Mouse (Mus musculus) intestine, embryonic 16.5 days (tissue): ENCODE data around the gene Adap1. TPM values are rescaled to one million over a fixed set of nuclear protein-coding genes. Genes with fewer than 3 reads are reported as not detected.
A peak's percentile ranks its signal among the peaks of the same experiment; 100 is the strongest.

ENCODE experiments used
- ATAC-seq: fragments of 200-750 bp; cut with Nextera tagmentation; 2 replicates; pipeline ENCODE4 v1.8.0; 2017; ENCODE audit warnings: moderate TSS enrichment, moderate library complexity
- H3K27ac ChIP-seq: fragments of 300-500 bp; sonication (generic); 2 replicates; pipeline ENCODE4 v1.5.1; 2014; ENCODE audit warnings: mild to moderate bottlenecking, low read length
- H3K27me3 ChIP-seq: fragments of 300-500 bp; sonication (generic); replicated peaks from 2 replicates; pipeline ENCODE4 v1.6.1; 2014; ENCODE audit warnings: low read length, control low read depth, mixed read lengths; ENCODE audit not compliant: control insufficient read depth, insufficient read depth
- H3K36me3 ChIP-seq: fragments of 300-500 bp; sonication (generic); 2 replicates; pipeline ENCODE4 v1.6.1; 2014; ENCODE audit warnings: low read length, control low read depth; ENCODE audit not compliant: control insufficient read depth, insufficient read depth
- H3K4me1 ChIP-seq: fragments of 300-500 bp; sonication (generic); 2 replicates; pipeline ENCODE4 v1.6.1; 2014; ENCODE audit warnings: low read length, control low read depth, mixed read lengths; ENCODE audit not compliant: control insufficient read depth, insufficient read depth
- H3K4me2 ChIP-seq: fragments of 300-500 bp; sonication (generic); 2 replicates; pipeline ENCODE4 v1.6.1; 2014; ENCODE audit warnings: low read depth, low read length, control low read depth
- H3K4me3 ChIP-seq: fragments of 300-500 bp; sonication (generic); 2 replicates; pipeline ENCODE4 v1.5.1; 2014; ENCODE audit warnings: mild to moderate bottlenecking, low read length
- H3K9ac ChIP-seq: fragments of 300-500 bp; sonication (generic); 2 replicates; pipeline ENCODE4 v1.6.1; 2014; ENCODE audit warnings: low read depth, low read length
- H3K9me3 ChIP-seq: fragments of 300-500 bp; sonication (generic); 2 replicates; pipeline ENCODE4 v1.6.1; 2016; ENCODE audit warnings: low read length, control low read depth; ENCODE audit not compliant: control insufficient read depth
- WGBS: fragments of 180-500 bp; shearing (Covaris S2); extraction: QIAGEN DNeasy Blood & Tissue Kit; methylation state at CpG from one replicate; pipeline ENCODE4 v1.1.7; 2014; 5-methylcytosine and 5-hydroxymethylcytosine counted together
- polyA plus RNA-seq: library from polyadenylated mRNA; unstranded; fragments of >200 nt; fragmentation: Nextera tagmentation; extraction: Ambion mirVana; gene quantifications from 2 replicates; pipeline ENCODE4 v1.2.1, GENCODE M21; 2015

Adap1 gene
- polyA plus RNA-seq, 1 experiment from 2014 or later, result 5.3 TPM

DNA sequence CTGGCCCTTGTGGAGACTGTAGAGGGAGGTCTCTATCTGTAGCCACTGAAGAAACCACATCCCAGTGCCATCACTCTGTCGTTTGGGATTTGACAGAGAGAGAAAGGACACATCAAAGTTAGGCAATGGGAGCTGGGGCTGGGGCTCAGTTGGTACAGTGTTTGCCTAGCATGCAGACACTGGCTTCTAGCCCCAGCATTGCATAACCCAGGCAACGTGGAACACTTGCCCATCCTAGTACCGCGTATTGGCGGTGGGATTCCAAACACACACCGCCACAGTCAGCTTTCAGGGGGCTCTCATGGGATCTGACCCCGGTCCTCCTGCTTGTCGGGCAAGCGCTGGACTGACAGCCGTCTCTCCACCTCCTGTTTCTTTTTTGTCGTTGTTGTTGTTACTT, 41.1 kb upstream of the Adap1 start:
- H3K4me2 ChIP-seq, result no peak overlapping the region
- H3K4me1 ChIP-seq, result peaks cover 15% of the 10 kb centered on the region
- H3K27me3 ChIP-seq, result no peaks in the 10 kb centered on the region
- no peaks in the 10 kb centered on the region for H3K9me3 ChIP-seq
- 77% methylated on average over 11 of the region's 11 CpGs for WGBS
- no peak overlapping the region for H3K4me3 ChIP-seq
- H3K36me3 ChIP-seq, result no peaks in the 10 kb centered on the region
- H3K27ac ChIP-seq, result no peak overlapping the region
- no peak overlapping the region for H3K9ac ChIP-seq
- no peak for ATAC-seq

DNA sequence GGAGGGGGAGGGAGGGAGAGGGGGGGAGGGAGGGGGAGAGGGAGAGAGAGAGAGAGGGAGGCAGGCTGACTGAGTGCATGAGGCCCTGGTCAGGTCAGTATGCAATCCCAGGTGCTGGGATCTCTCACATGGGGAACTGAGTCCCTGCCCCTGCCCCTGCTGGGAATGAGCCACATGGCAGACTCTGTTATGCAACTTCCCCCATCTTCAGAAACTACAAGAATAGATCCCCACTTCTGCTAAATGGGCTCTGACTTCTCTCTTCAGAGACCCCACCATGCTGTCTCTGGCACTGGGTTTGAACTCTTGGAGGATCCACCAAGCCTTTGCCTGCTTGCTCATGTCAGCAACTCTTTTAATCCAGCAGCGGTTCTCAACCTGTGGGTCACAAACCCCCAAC, 40.4 kb upstream of the Adap1 start:
- no peaks in the 10 kb centered on the region for H3K36me3 ChIP-seq
- ATAC-seq, result no peak
- WGBS, result 94% methylated on average over 1 of the region's 1 CpGs
- peaks cover 12% of the 10 kb centered on the region for H3K4me1 ChIP-seq
- no peak overlapping the region for H3K4me3 ChIP-seq
- no peak overlapping the region for H3K9ac ChIP-seq
- no peak overlapping the region for H3K27ac ChIP-seq
- no peak overlapping the region for H3K4me2 ChIP-seq
- no peaks in the 10 kb centered on the region for H3K9me3 ChIP-seq
- no peaks in the 10 kb centered on the region for H3K27me3 ChIP-seq

DNA sequence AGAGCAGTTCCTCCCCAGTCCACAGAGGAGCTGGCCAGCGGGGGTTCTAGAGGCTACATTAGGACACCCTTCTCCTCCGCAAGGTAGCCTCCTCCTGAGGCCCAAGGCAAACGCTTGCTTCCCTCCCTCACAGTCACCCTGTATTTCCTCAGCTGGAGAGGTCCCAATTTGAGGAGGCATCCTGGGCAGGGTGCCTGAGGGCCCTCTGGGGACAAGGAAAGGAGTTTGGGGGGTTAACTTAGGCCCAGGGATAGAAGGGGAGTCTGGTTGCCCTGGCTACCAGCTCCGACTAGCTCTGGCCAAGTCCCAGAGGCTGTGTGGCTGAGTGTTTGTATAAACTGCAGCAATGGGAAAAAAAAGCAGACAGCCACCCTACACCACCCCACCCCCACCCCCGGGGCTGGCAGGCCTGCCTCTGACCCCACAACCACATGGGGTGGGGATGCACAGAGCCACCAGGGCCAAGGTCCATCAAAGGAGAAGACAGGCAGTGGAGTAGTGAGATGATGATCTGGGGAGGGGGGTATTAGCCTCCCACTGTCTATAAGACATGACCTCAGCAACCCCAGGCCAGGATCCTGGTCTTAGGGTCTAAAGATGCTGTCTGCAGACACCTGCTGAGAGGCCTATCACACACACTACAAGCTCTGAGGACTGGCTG, 39.6 kb upstream of the Adap1 start:
- no peak for ATAC-seq
- peaks cover 12% of the 10 kb centered on the region for H3K4me1 ChIP-seq
- H3K36me3 ChIP-seq, result no peaks in the 10 kb centered on the region
- H3K9me3 ChIP-seq, result no peaks in the 10 kb centered on the region
- H3K27ac ChIP-seq, result peak overlapping the region; percentile 66; the same call in 1 of the 2 replicates
- peak overlapping the region; percentile 40 for H3K9ac ChIP-seq
- no peak overlapping the region for H3K4me3 ChIP-seq
- WGBS, result 42% methylated on average over 5 of the region's 5 CpGs
- no peaks in the 10 kb centered on the region for H3K27me3 ChIP-seq
- no peak overlapping the region for H3K4me2 ChIP-seq

DNA sequence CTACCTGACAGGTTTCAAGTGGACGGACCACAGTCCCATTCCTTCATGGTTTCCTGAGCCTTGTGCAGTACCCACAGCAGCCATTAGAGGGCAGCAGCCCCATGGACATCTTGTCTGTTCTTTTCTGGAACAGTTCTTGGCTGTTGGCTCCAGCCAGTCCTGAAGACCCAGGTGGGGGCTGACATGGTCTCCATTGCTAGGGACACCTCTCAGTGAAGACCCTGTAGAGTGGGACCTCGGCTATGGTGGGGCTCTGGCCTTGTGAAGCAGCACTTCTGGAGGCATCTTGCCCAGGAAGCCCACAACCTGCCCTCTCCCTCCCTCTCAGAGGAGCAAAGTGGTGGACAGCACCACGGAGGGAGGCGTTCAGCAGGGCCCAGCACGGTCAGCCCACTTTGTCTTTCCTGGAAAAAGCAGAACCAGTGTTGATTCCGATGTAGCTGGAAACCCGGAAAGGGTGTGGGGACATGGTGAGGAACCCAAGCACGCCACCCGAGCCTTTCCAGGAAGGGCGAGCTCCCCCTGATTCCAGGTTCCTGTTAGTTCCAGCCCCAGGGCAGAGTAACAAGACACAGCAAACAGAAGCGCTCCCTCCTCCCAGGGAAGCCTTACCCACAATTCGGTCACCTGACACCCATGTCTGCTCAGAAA, 39.0 kb upstream of the Adap1 start:
- Histone ChIP-seq H3K27ac (peak overlapping the region; percentile 66; the same call in 1 of the 2 replicates), H3K36me3 (no peaks in the 10 kb centered on the region), H3K4me3 (no peak overlapping the region), H3K4me1 (peaks cover 12% of the 10 kb centered on the region), H3K27me3 (no peaks in the 10 kb centered on the region), H3K4me2 (no peak overlapping the region), H3K9me3 (no peaks in the 10 kb centered on the region), H3K9ac (peak overlapping the region; percentile 40)
- peak; percentile 37 for ATAC-seq
- WGBS, result 28% methylated on average over 12 of the region's 12 CpGs

DNA sequence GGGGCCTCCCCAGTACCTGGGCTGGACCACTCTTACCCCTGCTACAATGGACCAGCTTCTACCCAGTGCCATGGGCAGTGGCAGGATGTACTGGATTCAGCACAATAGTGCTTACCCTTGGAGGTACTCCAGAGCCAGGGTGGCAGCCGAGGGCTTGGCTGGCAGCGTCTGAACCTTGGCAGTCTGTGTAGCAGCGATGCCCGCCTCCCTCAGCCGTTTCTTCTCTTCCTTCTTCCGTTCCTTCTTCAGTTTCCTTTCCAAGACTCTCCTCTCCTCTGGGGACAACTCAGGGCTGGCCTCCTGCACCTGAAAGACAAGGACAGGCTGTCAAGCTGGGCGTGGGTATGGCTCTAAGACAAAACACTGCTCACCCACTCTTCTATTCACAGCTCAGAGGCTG, 38.4 kb upstream of the Adap1 start:
- H3K4me1 ChIP-seq, result peaks cover 12% of the 10 kb centered on the region
- WGBS, result 64% methylated on average over 7 of the region's 7 CpGs
- H3K27ac ChIP-seq, result no peak overlapping the region
- no peak for ATAC-seq
- no peaks in the 10 kb centered on the region for H3K9me3 ChIP-seq
- no peaks in the 10 kb centered on the region for H3K27me3 ChIP-seq
- H3K4me3 ChIP-seq, result no peak overlapping the region
- no peak overlapping the region for H3K4me2 ChIP-seq
- H3K9ac ChIP-seq, result no peak overlapping the region
- H3K36me3 ChIP-seq, result no peaks in the 10 kb centered on the region

DNA sequence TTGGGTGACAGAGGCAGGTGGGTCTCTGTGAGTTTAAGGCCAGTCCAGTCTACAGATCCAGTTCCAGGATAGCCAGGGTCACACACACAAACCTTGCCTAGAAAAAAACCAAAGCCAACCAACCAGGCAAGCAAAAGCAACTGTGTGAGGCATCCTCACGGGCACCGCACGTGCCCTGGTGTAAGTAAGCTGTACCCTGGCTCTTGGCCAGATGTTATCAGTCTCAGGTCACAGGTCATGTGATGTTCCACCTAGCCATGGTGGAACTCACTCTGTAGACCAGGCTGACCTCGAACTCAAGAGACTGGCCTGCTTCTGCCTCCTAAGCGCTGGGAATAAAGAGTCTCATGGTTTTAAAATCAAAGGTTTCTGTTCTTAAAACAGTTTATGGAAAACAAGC, 33.8 kb upstream of the Adap1 start:
- 95% methylated on average over 5 of the region's 5 CpGs for WGBS
- no peak for ATAC-seq

DNA sequence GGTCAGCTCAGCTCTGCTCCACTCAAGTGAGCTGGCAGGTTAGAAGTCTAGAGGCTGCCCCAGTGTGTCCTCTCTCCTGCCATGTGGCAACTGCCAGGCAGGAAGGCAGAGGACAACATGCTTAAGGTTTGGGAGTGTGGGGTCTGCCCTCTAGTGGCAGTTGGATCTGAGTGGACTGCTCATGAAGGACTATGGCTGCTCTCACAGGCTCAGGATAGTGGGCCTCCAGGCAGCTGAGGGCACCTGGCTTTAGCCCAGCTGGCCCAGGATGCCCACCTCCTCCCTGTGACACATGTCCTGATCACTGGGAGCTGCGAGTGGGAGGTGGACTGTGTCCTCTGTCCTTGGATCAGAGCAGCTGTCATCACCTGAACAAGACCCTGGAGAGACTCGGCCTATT, 33.2 kb upstream of the Adap1 start:
- peak; percentile 16 for ATAC-seq
- Histone ChIP-seq H3K4me3 (no peak overlapping the region), H3K27ac (peak overlapping the region; percentile 49), H3K27me3 (no peaks in the 10 kb centered on the region), H3K9me3 (no peaks in the 10 kb centered on the region), H3K36me3 (no peaks in the 10 kb centered on the region), H3K4me1 (peaks cover 16% of the 10 kb centered on the region), H3K9ac (no peak overlapping the region), H3K4me2 (no peak overlapping the region)
- 65% methylated on average over 2 of the region's 2 CpGs for WGBS

More for the DNA sequence above, 33.8 kb upstream of the Adap1 start:
- peaks cover 18% of the 10 kb centered on the region for H3K4me1 ChIP-seq
- no peak overlapping the region for H3K9ac ChIP-seq
- no peaks in the 10 kb centered on the region for H3K36me3 ChIP-seq
- no peak overlapping the region for H3K4me2 ChIP-seq
- H3K4me3 ChIP-seq, result no peak overlapping the region
- no peaks in the 10 kb centered on the region for H3K27me3 ChIP-seq
- peak overlapping the region; percentile 49 for H3K27ac ChIP-seq
- H3K9me3 ChIP-seq, result no peaks in the 10 kb centered on the region

DNA sequence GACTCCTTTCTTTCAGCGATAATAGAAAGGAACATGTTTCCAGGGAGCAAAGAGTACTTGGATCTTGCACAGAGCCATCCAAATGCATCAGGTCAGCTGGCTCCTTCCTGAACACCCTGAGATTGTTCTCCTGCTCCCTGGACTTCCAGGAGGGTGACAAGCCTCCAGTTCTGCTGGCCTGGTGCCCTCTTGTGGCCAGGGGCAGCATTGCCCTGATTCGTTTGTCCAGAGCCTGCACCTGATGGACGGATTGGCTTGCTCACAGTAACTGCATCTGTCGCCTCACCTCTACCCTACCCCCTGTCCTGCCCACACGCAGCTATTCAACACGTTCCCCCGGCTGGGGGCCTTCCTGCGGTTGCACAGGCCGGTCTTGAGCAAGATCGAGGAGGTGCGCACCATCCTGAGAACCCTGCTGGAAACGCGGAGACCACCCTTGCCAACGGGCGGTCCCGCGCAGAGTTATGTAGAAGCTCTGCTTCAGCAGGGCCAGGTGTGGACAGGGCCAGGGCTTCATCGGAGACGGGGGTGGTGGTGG, 29.9 kb upstream of the Adap1 start:
- Histone ChIP-seq H3K36me3 (no peaks in the 10 kb centered on the region), H3K4me3 (peak overlapping the region; percentile 55), H3K9ac (peak overlapping the region; percentile 76), H3K27me3 (no peaks in the 10 kb centered on the region), H3K9me3 (no peaks in the 10 kb centered on the region), H3K4me1 (peaks cover 25% of the 10 kb centered on the region), H3K27ac (peak overlapping the region; percentile 59; the same call in 1 of the 2 replicates), H3K4me2 (peak overlapping the region; percentile 63)
- no peak for ATAC-seq
- WGBS, result 35% methylated on average over 19 of the region's 19 CpGs

DNA sequence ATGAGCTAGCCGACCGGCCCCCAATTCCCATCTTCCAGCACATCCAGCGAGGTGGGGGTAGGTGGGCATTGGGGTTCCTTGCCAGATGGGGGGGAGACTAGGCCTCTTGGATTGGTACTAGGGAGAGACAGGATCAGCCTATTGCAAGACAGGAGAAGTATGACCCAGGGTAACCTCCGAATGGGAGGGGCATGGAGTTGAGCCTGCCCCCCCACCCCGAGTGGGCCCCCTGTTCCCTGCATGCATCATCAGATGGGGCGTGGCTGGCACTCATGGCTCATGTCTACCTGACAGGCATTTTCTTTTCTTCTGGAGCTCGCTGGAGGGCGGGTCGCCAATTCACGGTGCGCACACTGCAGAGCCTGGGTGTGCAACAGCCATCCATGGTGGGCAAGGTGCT, 28.5 kb upstream of the Adap1 start:
- 70% methylated on average over 11 of the region's 11 CpGs for WGBS
- peak overlapping the region; percentile 76 for H3K9ac ChIP-seq
- ATAC-seq, result peak; percentile 54
- H3K9me3 ChIP-seq, result no peaks in the 10 kb centered on the region
- H3K36me3 ChIP-seq, result no peaks in the 10 kb centered on the region
- H3K27ac ChIP-seq, result peak overlapping the region; percentile 89
- peaks cover 33% of the 10 kb centered on the region for H3K4me1 ChIP-seq
- H3K4me2 ChIP-seq, result peak overlapping the region; percentile 63
- no peaks in the 10 kb centered on the region for H3K27me3 ChIP-seq
- H3K4me3 ChIP-seq, result peak overlapping the region; percentile 55
